Mouse (Mus musculus): ENCODE measurements at regions not wholly inside any gene's neighbourhood (a gene's known extent, or its start where the extent isn't known, plus 50 kb on each side); places are given as distances from the start of the nearest gene placed in this dataset.

- Histone ChIP-seq H3K27ac (ENCODE audit: control insufficient read depth, low read depth, low read length) (no peak overlapping the region), H3K9ac (ENCODE audit: control insufficient read depth, low read depth, low read length, poor library complexity, severe bottlenecking) (no peak overlapping the region), H3K4me1 (ENCODE audit: control insufficient read depth in 1 of 2, insufficient read depth in 2 of 2, low read length in 2 of 2) (peaks cover 0 to 11% of the 10 kb centered on the region in 2 experiments; a peak in 3 of 4 replicates), H3K79me2 (ENCODE audit: control insufficient read depth, insufficient read depth, low read length, poor library complexity) (no peaks in the 10 kb centered on the region), H3K27me3 (ENCODE audit: control insufficient read depth in 1 of 2, insufficient read depth in 2 of 2, low read length in 2 of 2) (no peaks in the 10 kb centered on the region), H3K4me3 (ENCODE audit: control insufficient read depth in 1 of 2, insufficient read depth in 1 of 2, low read depth in 2 of 2, low read length in 2 of 2) (no peak overlapping the region), H3K36me3 (ENCODE audit: control insufficient read depth in 1 of 2, insufficient read depth in 2 of 2, low read length in 2 of 2) (peaks cover 0 to 13% of the 10 kb centered on the region in 2 experiments; a peak in 2 of 4 replicates), H3K9me3 (replicated peaks; ENCODE audit: insufficient read depth, low read length) (no peaks in the 10 kb centered on the region)
- peak; percentile 44 for DNase-seq (ENCODE audit: low read depth, low spot score)
- TF ChIP-seq ZC3H11A (IDR thresholded peaks at IDR 0.05; ENCODE audit: low read depth, low read length) (no peak), EP300 (IDR thresholded peaks at IDR 0.05; ENCODE audit: low read depth in 1 of 2, low read length in 2 of 2) (no peak), TAL1 (IDR thresholded peaks at IDR 0.05; ENCODE audit: low read length) (no peak), USF2 (IDR thresholded peaks at IDR 0.05; ENCODE audit: borderline replicate concordance in 1 of 2, insufficient read depth in 1 of 2, low read depth in 1 of 2, low read length in 2 of 2) (no peak), MAZ (IDR thresholded peaks at IDR 0.05; ENCODE audit: low read depth, low read length) (no peak), HCFC1 (IDR thresholded peaks at IDR 0.05; ENCODE audit: low read depth, low read length) (no peak), ZKSCAN1 (IDR thresholded peaks at IDR 0.05; ENCODE audit: low read depth, low read length) (no peak), POLR2AphosphoS5 (IDR thresholded peaks at IDR 0.05; ENCODE audit: borderline replicate concordance, low read depth, low read length) (no peak), BHLHE40 (IDR thresholded peaks at IDR 0.05; ENCODE audit: borderline replicate concordance, low read depth, low read length) (no peak), JUND (IDR thresholded peaks at IDR 0.05; ENCODE audit: low read depth, low read length) (no peak), MXI1 (IDR thresholded peaks at IDR 0.05; ENCODE audit: low read depth, low read length) (no peak), E2F4 (IDR thresholded peaks at IDR 0.05; ENCODE audit: borderline replicate concordance, low read depth, low read length) (no peak), SIN3A (IDR thresholded peaks at IDR 0.05; ENCODE audit: low read length) (no peak), ZNF384 (IDR thresholded peaks at IDR 0.05; ENCODE audit: low read depth, low read length) (no peak), GATA1 (IDR thresholded peaks at IDR 0.05; ENCODE audit: low read depth, low read length) (no peak), MYB (IDR thresholded peaks at IDR 0.05; ENCODE audit: low read depth, low read length) (no peak), CTCF (IDR thresholded peaks at IDR 0.05 in 2 of 3, conservative IDR thresholded peaks at IDR 0.05 in 1 of 3; ENCODE audit: control insufficient read depth in 1 of 3, insufficient read depth in 1 of 3, low read depth in 2 of 3, low read length in 3 of 3, poor library complexity in 1 of 3, severe bottlenecking in 1 of 3) (no peak)
Observed at GRCm38 (mm10) chr19:35143131-35143530, 221.0 kb downstream of the Kif20b start.

- H3K4me1 ChIP-seq (ENCODE audit: control insufficient read depth in 1 of 2, insufficient read depth in 2 of 2, low read length in 2 of 2) = peaks cover 0 to 11% of the 10 kb centered on the region in 2 experiments; a peak in 3 of 4 replicates
- TF ChIP-seq CHD2 (IDR thresholded peaks at IDR 0.05; ENCODE audit: low read length) = no peak; the same call in 1 of the 2 replicates
- TF ChIP-seq HCFC1 (IDR thresholded peaks at IDR 0.05; ENCODE audit: low read depth, low read length) = no peak
- TF ChIP-seq MAFK (IDR thresholded peaks at IDR 0.05; ENCODE audit: borderline replicate concordance, low read depth, low read length) = no peak
- no peak for TF ChIP-seq NRF1 (IDR thresholded peaks at IDR 0.05; ENCODE audit: insufficient read depth, low read depth, low read length, poor library complexity, severe bottlenecking)
- TF ChIP-seq SIN3A (IDR thresholded peaks at IDR 0.05; ENCODE audit: low read length) = no peak
- no peak for TF ChIP-seq ZC3H11A (IDR thresholded peaks at IDR 0.05; ENCODE audit: low read depth, low read length)
- no peak for TF ChIP-seq MEF2A (IDR thresholded peaks at IDR 0.05; ENCODE audit: extremely low read depth, insufficient replicate concordance, low read depth, low read length, poor library complexity, severe bottlenecking)
- peak; percentile 38; the same call in 1 of the 2 replicates for TF ChIP-seq TCF12 (IDR thresholded peaks at IDR 0.05; ENCODE audit: low read depth, low read length)
- TF ChIP-seq ZMIZ1 (IDR thresholded peaks at IDR 0.05; ENCODE audit: low read depth, low read length) = no peak
- no peak for TF ChIP-seq GABPA (IDR thresholded peaks at IDR 0.05; ENCODE audit: low read depth, low read length)
- TF ChIP-seq CHD1 (IDR thresholded peaks at IDR 0.05; ENCODE audit: low read depth, low read length) = no peak
- peak; percentile 48; the same call in 1 of the 2 replicates for TF ChIP-seq TAL1 (IDR thresholded peaks at IDR 0.05; ENCODE audit: low read length)
- TF ChIP-seq ELF1 (IDR thresholded peaks at IDR 0.05; ENCODE audit: low read depth, low read length) = no peak
- peak; percentile 79 for TF ChIP-seq GATA1 (IDR thresholded peaks at IDR 0.05; ENCODE audit: low read depth, low read length)
- no peak for TF ChIP-seq ZKSCAN1 (IDR thresholded peaks at IDR 0.05; ENCODE audit: low read depth, low read length)
- no peak for TF ChIP-seq POLR2AphosphoS2 (IDR thresholded peaks at IDR 0.05; ENCODE audit: low read length)
- TF ChIP-seq BHLHE40 (IDR thresholded peaks at IDR 0.05; ENCODE audit: borderline replicate concordance, low read depth, low read length) = no peak
- TF ChIP-seq MAX (IDR thresholded peaks at IDR 0.05; ENCODE audit: low read length) = no peak
- peak; percentile 98 for TF ChIP-seq RCOR1 (IDR thresholded peaks at IDR 0.05; ENCODE audit: low read depth, low read length)
- no peak for TF ChIP-seq TBP (IDR thresholded peaks at IDR 0.05; ENCODE audit: low read depth, low read length)
- no peak for TF ChIP-seq MYB (IDR thresholded peaks at IDR 0.05; ENCODE audit: low read depth, low read length)
- TF ChIP-seq USF2 (IDR thresholded peaks at IDR 0.05; ENCODE audit: borderline replicate concordance in 1 of 2, insufficient read depth in 1 of 2, low read depth in 1 of 2, low read length in 2 of 2) = no peak
Observed at GRCm38 (mm10) chr19:35143781-35144180, 221.6 kb downstream of the Kif20b start.

More at GRCm38 (mm10) chr19:35143781-35144180, 221.6 kb downstream of the Kif20b start:
- Histone ChIP-seq H3K36me3 (ENCODE audit: control insufficient read depth in 1 of 2, insufficient read depth in 2 of 2, low read length in 2 of 2) (peaks cover 0 to 17% of the 10 kb centered on the region in 2 experiments; a peak in 2 of 4 replicates), H3K9ac (ENCODE audit: control insufficient read depth, low read depth, low read length, poor library complexity, severe bottlenecking) (no peak overlapping the region), H3K9me3 (replicated peaks; ENCODE audit: insufficient read depth, low read length) (no peaks in the 10 kb centered on the region), H3K27me3 (ENCODE audit: control insufficient read depth in 1 of 2, insufficient read depth in 2 of 2, low read length in 2 of 2) (no peaks in the 10 kb centered on the region), H3K27ac (ENCODE audit: control insufficient read depth, low read depth, low read length) (no peak overlapping the region), H3K79me2 (ENCODE audit: control insufficient read depth, insufficient read depth, low read length, poor library complexity) (no peaks in the 10 kb centered on the region), H3K4me3 (ENCODE audit: control insufficient read depth in 1 of 2, insufficient read depth in 1 of 2, low read depth in 2 of 2, low read length in 2 of 2) (no peak overlapping the region)
- DNase-seq (ENCODE audit: low read depth, low spot score) = peak; percentile 85
